Mouse (Mus musculus): ENCODE measurements around the gene Dhx38.

The Dhx38 gene

DNA sequence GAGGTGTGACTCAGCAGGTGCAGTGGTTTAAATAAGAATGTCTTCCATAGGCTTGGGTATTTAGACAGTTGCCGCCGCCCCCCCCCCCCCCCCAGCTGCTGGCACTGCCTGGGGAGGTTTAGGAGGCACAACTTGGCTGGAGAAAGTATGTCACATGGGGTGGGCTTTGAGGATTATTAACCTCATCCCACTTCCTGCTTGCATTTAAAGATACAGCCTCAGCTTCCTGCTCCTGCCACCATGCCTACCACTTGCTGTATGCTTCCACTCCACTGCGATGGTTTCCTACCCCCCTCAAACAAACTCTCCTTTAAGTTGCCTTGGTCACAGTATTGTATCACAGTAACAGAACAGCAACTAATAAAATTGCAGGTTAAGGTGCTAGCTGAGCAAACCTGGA is 21.6 kb downstream of the Dhx38 start:
- no peak for DNase-seq (ENCODE audit: low read depth)

DNA sequence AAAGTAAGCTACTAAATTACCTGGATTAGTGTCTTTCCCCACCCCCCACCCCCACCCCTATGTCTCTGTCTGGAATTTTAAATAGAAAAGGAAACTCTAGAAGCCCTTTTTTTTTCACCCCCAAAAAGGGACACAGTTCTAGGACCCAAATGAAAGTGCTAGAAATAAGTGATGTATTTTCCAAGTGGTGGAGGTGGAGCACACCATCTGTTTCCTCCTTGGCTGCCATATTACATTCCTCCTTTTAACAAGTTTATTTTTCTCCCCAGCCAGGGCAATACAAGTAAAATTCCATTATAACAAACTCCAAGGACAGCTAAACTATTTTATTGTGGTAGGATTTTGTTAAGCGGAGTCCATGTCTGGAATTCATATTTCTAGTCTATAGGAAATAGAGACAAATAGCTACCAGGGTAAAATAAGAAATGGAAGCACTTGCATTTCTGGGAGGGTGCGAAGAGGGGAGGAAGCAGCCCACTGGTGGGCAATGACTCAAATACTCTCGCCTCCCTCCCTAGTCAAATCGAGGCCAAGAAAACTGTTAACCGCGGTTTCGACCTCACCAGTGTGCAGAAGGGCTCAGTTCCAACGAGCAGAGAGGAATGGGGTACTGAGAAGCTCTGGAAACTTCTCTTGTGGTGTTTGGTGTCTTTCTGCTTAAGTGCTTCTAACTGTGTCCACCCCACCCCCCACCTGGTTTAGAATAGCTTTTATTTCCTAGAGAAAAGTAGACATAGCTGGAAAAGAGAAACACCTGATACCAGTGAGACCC is 22.7 kb downstream of the Dhx38 start:
- no peak for DNase-seq (ENCODE audit: low read depth)

DNA sequence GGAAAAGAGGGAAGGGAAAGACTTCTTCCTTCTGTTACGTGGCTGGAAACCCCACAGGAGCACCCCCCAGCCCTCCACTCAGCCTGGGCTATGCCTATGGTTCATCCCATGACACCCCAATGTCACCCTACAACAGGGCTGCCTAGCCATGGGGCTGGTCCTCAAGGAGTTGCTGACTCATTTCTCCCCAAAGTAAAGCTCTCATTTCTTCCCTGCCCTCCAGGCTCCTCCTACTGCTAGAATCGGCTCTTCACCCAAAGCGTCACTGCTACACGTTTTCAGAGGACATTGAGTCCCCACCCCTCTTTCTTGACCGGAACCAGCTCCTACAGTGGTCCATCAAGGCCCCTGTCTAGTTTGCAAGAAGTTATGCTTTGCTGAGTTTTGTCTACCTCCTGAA is 23.5 kb downstream of the Dhx38 start:
- no peak for DNase-seq (ENCODE audit: low read depth)

DNA sequence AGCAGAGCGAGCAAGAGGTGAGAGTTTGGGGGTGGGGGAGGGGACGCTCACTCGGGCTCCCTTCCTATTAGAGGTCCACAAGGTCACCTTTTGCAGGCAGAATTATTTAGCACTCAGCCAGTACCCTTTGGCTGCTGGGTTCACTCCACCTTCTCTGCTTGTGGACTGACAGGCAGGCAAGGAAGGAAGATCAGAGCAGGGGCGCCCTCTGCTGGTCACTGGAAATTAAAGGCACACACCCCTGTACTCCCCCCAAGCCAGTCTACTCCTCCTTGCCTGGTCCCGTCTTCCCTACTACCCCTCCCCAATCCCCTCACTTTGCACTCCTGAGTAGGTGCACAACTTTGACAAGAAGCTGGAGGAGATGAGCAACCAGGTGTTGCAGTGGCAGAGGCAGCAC is 29.0 kb downstream of the Dhx38 start:
- peak; percentile 71 for DNase-seq (ENCODE audit: low read depth)

DNA sequence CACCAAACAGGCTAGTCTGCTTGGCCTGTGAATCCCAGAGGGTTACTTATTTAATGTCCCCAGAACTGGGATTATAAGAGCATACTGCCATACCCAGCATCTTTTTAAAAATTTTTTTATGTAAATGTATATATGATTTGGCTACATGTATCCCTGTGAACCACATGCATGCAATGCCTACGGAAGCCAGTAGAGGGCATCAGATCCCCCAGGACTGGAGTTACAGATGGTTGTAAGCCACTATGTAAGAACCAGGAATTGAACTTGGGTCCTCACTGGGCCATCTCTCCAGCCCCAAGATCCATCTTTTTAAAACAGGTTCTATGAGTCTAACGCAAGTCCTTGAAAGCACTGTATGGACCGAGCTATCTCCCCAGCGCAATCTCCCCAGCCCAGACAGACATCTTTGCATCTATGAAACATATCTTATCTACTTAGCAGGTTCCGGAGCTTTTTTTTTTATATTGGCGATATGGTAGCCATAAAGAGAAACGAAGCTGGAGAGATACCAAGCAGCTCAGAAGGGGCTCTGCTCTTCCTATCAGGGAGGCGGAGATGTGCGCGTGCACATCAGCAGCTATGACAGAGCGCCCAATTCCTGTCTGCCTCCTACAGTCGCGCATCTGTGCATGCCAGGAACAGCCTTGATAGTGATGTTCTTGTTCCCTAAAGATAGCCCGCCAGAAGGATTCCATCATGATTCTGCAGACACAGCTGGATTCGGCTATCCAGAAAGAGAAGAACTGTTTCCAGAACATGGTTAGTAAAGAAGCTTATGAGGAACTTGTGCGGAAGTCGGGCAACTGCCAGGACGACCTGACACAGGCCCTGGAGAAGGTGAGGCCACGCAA is 30.3 kb downstream of the Dhx38 start:
- peak; percentile 62 for DNase-seq (ENCODE audit: low read depth)

DNA sequence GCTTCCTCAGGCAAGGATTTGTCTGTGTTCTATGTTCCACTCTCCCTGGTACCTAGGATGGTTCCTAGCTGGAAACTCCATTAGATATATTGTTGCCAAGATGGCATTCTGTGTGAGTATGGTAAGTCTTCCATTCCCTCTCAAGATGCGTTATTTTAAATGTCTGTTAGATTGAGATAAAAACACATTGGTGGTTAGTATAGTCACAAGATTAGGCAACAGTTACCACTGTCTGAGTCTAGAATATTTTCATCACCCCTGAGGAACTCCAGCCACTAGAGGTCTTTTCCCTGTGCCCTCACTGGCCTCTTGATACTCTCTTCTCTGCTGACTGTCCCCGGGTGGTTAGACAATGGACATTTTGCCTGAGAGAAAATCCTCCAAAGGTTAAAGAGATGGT is 41.7 kb downstream of the Dhx38 start:
- no peak for DNase-seq (ENCODE audit: low read depth)

DNA sequence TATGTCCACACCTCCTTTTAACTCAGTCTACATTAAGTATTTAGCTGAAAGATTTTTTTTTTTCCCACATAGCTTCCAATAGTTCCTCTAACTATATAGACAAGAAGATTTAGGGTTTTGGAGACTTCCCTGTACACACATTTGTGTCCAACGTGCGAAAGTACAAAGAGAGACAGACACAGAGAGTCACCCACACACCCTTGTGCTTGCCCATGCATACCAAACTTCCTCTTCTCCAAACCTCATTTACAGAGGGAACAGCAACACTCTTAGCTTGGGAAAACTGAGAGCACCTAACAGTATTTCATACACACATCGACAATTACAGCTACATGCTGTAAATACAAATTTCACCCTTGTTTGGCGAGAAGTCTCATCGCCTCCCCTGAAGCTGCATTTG is 60.1 kb downstream of the Dhx38 start:
- DNase-seq (ENCODE audit: low read depth) = no peak

DNA sequence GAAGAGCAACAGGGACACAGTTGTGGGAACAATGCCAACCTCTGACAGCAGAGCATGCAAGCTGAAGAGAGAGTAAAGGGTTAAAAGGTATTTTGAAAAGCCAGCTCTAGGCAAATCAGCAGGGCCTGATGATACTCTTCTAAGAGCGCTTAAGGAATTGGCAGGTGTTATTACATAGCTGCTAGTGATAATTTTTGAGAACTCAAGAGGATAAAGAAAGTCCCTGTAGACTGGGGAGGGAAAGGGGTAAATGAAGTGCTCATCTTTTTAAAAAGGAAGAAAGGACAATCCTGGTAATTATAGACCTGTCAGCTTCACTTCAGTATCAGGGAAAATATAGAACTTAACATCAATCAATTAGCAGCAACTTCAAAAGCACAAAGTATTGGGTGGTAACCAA is 62.1 kb downstream of the Dhx38 start:
- no peak for DNase-seq (ENCODE audit: low read depth)

DNA sequence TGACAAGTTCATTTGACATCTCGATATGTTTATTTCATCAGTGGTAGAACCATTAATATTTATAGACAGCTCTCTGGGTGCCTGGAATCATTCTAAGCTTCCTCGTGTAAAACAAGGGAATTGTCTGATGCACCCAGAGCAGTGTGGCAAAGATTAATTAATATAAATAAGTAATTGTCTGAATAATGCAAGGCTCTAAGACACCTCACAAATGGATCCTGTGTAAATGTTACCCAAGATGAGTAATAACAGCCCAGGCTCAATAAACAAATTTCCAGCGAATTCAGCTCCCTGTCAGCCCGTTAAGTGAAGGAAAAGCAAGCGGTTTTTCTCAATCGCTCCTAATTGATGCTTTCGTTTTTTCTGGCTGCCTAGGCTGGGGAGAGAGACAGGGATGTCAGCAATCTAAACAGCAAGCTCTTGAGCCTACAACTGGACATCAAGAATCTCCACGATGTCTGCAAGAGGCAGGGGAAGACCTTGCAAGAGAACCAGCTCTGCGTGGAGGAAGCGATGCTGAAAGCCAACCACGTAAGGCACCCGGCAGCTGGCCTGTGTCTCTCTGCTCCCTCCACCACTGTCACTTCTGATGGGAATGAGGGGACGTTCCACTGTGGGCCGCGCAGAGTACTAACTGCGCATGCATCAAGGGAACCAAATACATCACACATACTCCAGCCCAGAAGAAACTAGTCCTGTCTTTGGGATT is 66.5 kb downstream of the Dhx38 start:
- DNase-seq (ENCODE audit: low read depth) = no peak

Measured in induced T-regulatory cell, adult 2 months (primary cell).